Mouse (Mus musculus): ENCODE measurements around the gene Neurl4. TPM values are rescaled to one million over a fixed set of nuclear protein-coding genes. Genes with fewer than 3 reads are reported as not detected.
"Not testable (repeated sequence)": the region's sequence is repeated elsewhere in the genome, so short reads cannot be mapped to it uniquely, and the experiment has no call there.

The Neurl4 gene
- polyA plus RNA-seq, 1 experiment from 2014 or later = 14.2 TPM

- Histone ChIP-seq H3K27ac (0 out of 2 replicates have a peak overlapping the region, but pooled peaks have one; percentile 27), H3K9ac (no peak overlapping the region), H3K9me3 (no peaks in the 10 kb centered on the region), H3K27me3 (no peaks in the 10 kb centered on the region), H3K4me2 (replicated peaks) (no peak overlapping the region), H3K4me3 (no peak overlapping the region), H3K36me3 (peaks cover 12% of the 10 kb centered on the region), H3K4me1 (peaks cover 11% of the 10 kb centered on the region)
- 64% methylated on average over 3 of the region's 3 CpGs for WGBS
- ATAC-seq (ENCODE audit: insufficient number of reproducible peaks, insufficient read depth, low FRiP score, low TSS enrichment) = no peak
These were observed 21.9 kb downstream of the Neurl4 start for GRCm38 (mm10) chr11:69922796-69923195.

- Histone ChIP-seq H3K4me3 (no peak overlapping the region), H3K36me3 (no peaks in the 10 kb centered on the region), H3K9ac (no peak overlapping the region), H3K4me2 (replicated peaks) (no peak overlapping the region), H3K9me3 (no peaks in the 10 kb centered on the region), H3K4me1 (no peaks in the 10 kb centered on the region), H3K27me3 (no peaks in the 10 kb centered on the region), H3K27ac (no peak overlapping the region)
- ATAC-seq (ENCODE audit: insufficient number of reproducible peaks, insufficient read depth, low FRiP score, low TSS enrichment) = no peak
- WGBS = 95% methylated on average over 2 of the region's 2 CpGs
These were observed 26.6 kb downstream of the Neurl4 start for GRCm38 (mm10) chr11:69927501-69927900.

GRCm38 (mm10) chr11:69929712-69930111, 28.8 kb downstream of the Neurl4 start:
- Histone ChIP-seq H3K9ac (no peak overlapping the region), H3K27me3 (no peaks in the 10 kb centered on the region), H3K27ac (no peak overlapping the region), H3K4me2 (replicated peaks) (no peak overlapping the region), H3K4me3 (no peak overlapping the region), H3K36me3 (no peaks in the 10 kb centered on the region), H3K4me1 (peaks cover 2% of the 10 kb centered on the region; the same call in 1 of the 2 replicates), H3K9me3 (no peaks in the 10 kb centered on the region)
- WGBS = 85% methylated on average over 4 of the region's 4 CpGs
- ATAC-seq (ENCODE audit: insufficient number of reproducible peaks, insufficient read depth, low FRiP score, low TSS enrichment) = no peak

GRCm38 (mm10) chr11:69930176-69930575, 29.3 kb downstream of the Neurl4 start:
- ATAC-seq (ENCODE audit: insufficient number of reproducible peaks, insufficient read depth, low FRiP score, low TSS enrichment); H3K9me3 ChIP-seq; H3K27ac ChIP-seq; H3K4me2 ChIP-seq (replicated peaks); H3K36me3 ChIP-seq; H3K9ac ChIP-seq; H3K4me3 ChIP-seq; H3K4me1 ChIP-seq; H3K27me3 ChIP-seq: not testable (repeated sequence)
- 89% methylated on average over 8 of the region's 8 CpGs for WGBS

- 73% methylated on average over 3 of the region's 3 CpGs for WGBS
- peaks cover 2% of the 10 kb centered on the region; the same call in 1 of the 2 replicates for H3K4me1 ChIP-seq
- H3K27me3 ChIP-seq = no peaks in the 10 kb centered on the region
- no peak overlapping the region for H3K4me2 ChIP-seq (replicated peaks)
- H3K4me3 ChIP-seq = no peak overlapping the region
- H3K9me3 ChIP-seq = no peaks in the 10 kb centered on the region
- no peak overlapping the region for H3K9ac ChIP-seq
- no peaks in the 10 kb centered on the region for H3K36me3 ChIP-seq
- no peak for ATAC-seq (ENCODE audit: insufficient number of reproducible peaks, insufficient read depth, low FRiP score, low TSS enrichment)
- H3K27ac ChIP-seq = no peak overlapping the region
These were observed 30.2 kb downstream of the Neurl4 start for GRCm38 (mm10) chr11:69930967-69931537.

GRCm38 (mm10) chr11:69931769-69932168, 30.9 kb downstream of the Neurl4 start:
- no peak overlapping the region for H3K27ac ChIP-seq
- H3K36me3 ChIP-seq = no peaks in the 10 kb centered on the region
- no peak for ATAC-seq (ENCODE audit: insufficient number of reproducible peaks, insufficient read depth, low FRiP score, low TSS enrichment)
- no peak overlapping the region for H3K4me2 ChIP-seq (replicated peaks)
- H3K4me1 ChIP-seq = peaks cover 9% of the 10 kb centered on the region; the same call in 1 of the 2 replicates
- H3K27me3 ChIP-seq = 0 out of 2 replicates have a peak, but pooled peaks cover 5% of the 10 kb centered on the region
- H3K9ac ChIP-seq = no peak overlapping the region
- WGBS = 73% methylated on average over 8 of the region's 8 CpGs
- no peaks in the 10 kb centered on the region for H3K9me3 ChIP-seq
- no peak overlapping the region for H3K4me3 ChIP-seq

GRCm38 (mm10) chr11:69932254-69932653, 31.4 kb downstream of the Neurl4 start:
- 42% methylated on average over 3 of the region's 3 CpGs for WGBS
- peaks cover 10% of the 10 kb centered on the region; the same call in 1 of the 2 replicates for H3K27me3 ChIP-seq
- no peak overlapping the region for H3K27ac ChIP-seq
- no peaks in the 10 kb centered on the region for H3K9me3 ChIP-seq
- H3K4me1 ChIP-seq = peaks cover 13% of the 10 kb centered on the region
- H3K4me2 ChIP-seq (replicated peaks) = no peak overlapping the region
- no peaks in the 10 kb centered on the region for H3K36me3 ChIP-seq
- H3K4me3 ChIP-seq = no peak overlapping the region
- no peak for ATAC-seq (ENCODE audit: insufficient number of reproducible peaks, insufficient read depth, low FRiP score, low TSS enrichment)
- H3K9ac ChIP-seq = no peak overlapping the region

GRCm38 (mm10) chr11:69933066-69933465, 32.2 kb downstream of the Neurl4 start:
- no peak overlapping the region for H3K4me3 ChIP-seq
- WGBS = 69% methylated on average over 4 of the region's 4 CpGs

GRCm38 (mm10) chr11:69934169-69934568, 33.3 kb downstream of the Neurl4 start:
- Histone ChIP-seq H3K9me3 (no peaks in the 10 kb centered on the region), H3K27ac (no peak overlapping the region), H3K4me1 (peaks cover 31% of the 10 kb centered on the region), H3K36me3 (no peaks in the 10 kb centered on the region), H3K4me3 (peak overlapping the region; percentile 22; the same call in 1 of the 2 replicates), H3K4me2 (replicated peaks) (peak overlapping the region; percentile 50), H3K27me3 (peaks cover 19% of the 10 kb centered on the region; the same call in 1 of the 2 replicates), H3K9ac (peak overlapping the region; percentile 29; the same call in 1 of the 2 replicates)
- ATAC-seq (ENCODE audit: insufficient number of reproducible peaks, insufficient read depth, low FRiP score, low TSS enrichment) = no peak
- WGBS = under 1% methylated on average over 18 of the region's 18 CpGs

More at GRCm38 (mm10) chr11:69933066-69933465, 32.2 kb downstream of the Neurl4 start:
- Histone ChIP-seq H3K4me2 (replicated peaks) (no peak overlapping the region), H3K4me1 (peaks cover 22% of the 10 kb centered on the region), H3K36me3 (no peaks in the 10 kb centered on the region), H3K27ac (no peak overlapping the region), H3K9me3 (no peaks in the 10 kb centered on the region), H3K9ac (no peak overlapping the region), H3K27me3 (peaks cover 17% of the 10 kb centered on the region; the same call in 1 of the 2 replicates)
- no peak for ATAC-seq (ENCODE audit: insufficient number of reproducible peaks, insufficient read depth, low FRiP score, low TSS enrichment)

- no peaks in the 10 kb centered on the region for H3K9me3 ChIP-seq
- H3K36me3 ChIP-seq = no peaks in the 10 kb centered on the region
- peaks cover 19% of the 10 kb centered on the region; the same call in 1 of the 2 replicates for H3K27me3 ChIP-seq
- ATAC-seq (ENCODE audit: insufficient number of reproducible peaks, insufficient read depth, low FRiP score, low TSS enrichment) = no peak
- no peak overlapping the region for H3K9ac ChIP-seq
- no peak overlapping the region for H3K27ac ChIP-seq
- H3K4me3 ChIP-seq = peak overlapping the region; percentile 22; the same call in 1 of the 2 replicates
- WGBS = 21% methylated on average over 6 of the region's 6 CpGs
- peaks cover 31% of the 10 kb centered on the region for H3K4me1 ChIP-seq
- peak overlapping the region; percentile 50 for H3K4me2 ChIP-seq (replicated peaks)
These were observed 33.8 kb downstream of the Neurl4 start for GRCm38 (mm10) chr11:69934681-69935080.

GRCm38 (mm10) chr11:69935137-69935879, 34.4 kb downstream of the Neurl4 start, which contains the start of gene Ybx2:
Ybx2 (plus strand) TSS chr11:69935796.
- H3K4me3 ChIP-seq = peak within 1 kb of the TSS; percentile 61
- peak within 1 kb of the TSS; percentile 74 for H3K9ac ChIP-seq
- peaks cover 31% of the 10 kb centered on the region for H3K4me1 ChIP-seq
- 2% methylated on average over 54 of the region's 62 CpGs for WGBS
- ATAC-seq (ENCODE audit: insufficient number of reproducible peaks, insufficient read depth, low FRiP score, low TSS enrichment) = peak; percentile 89
- no peaks in the 10 kb centered on the region for H3K36me3 ChIP-seq
- H3K27me3 ChIP-seq = peaks cover 19% of the 10 kb centered on the region; the same call in 1 of the 2 replicates
- no peaks in the 10 kb centered on the region for H3K9me3 ChIP-seq
- 0 out of 2 replicates have a peak within 1 kb of the TSS, but pooled peaks have one; percentile 36 for H3K27ac ChIP-seq
- H3K4me2 ChIP-seq (replicated peaks) = peak within 1 kb of the TSS; percentile 100
